Mouse (Mus musculus) megakaryocyte, adult 5-6 weeks (primary cell): ENCODE data around the gene Sema3f. TPM values are rescaled to one million over a fixed set of nuclear protein-coding genes. Genes with fewer than 3 reads are reported as not detected.

Experiments used
- ATAC-seq: 2 replicates; pipeline ENCODE4 v1.8.0; 2016; ENCODE audit warnings: mild to moderate bottlenecking, inconsistent platforms; ENCODE audit not compliant: poor library complexity, severe bottlenecking
- total RNA-seq, 2 experiments: library from RNA; stranded (forward) in 1 of 2; stranded (reverse) in 1 of 2; fragments of 153-499, 151-499 nt in 1 of 2; fragments of 221-1000, 200-1000 nt in 1 of 2; gene quantifications; 2 replicates each; pipeline versions ENCODE4 v1.2.3 to v1.2.4; 2015 to 2017

Gene Sema3f
- total RNA-seq, 2 experiments from 2014 or later, result not detected

DNA sequence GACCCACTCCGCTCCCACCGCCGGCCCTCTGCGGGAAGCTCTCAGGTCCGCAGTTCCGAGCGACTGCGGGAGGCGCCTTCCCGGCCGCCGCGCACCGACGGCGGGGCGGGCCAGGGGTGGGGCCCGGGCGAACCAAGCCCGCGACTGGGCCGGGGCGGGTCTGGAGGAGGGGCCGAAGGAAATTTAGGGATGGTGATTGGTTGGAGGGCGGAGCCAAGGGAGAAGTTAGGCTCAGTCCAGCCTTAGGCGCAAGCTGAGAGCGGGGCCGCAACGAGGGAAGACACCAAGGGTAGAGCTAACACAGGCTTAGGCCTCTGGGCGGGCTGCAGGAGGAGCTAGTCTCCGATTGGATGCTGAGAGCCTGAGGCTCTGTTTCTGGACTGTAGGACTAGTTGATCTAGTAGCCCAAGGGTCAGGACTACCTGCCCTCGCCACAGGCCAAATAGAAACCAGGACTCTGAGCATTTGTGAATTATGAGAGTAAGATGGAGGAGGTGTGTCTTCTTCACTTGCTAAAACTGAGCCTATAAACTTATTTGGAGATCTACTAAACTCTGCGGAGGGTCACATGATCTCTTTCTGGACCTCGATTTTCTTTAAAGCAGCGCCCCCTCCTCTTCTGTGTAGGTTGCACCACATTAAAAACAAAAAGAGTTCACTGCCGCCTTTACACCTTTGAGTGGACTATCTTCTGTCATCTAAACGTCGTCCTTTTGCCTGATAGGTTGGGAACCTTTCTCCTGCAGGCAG lies 74.8 kb downstream of the Sema3f start, which contains the start of gene Gnai2:
Gene Gnai2, minus strand, starts transcription at position 89 of the 750 bp plus-strand sequence.
- peak; percentile 78 for ATAC-seq

GRCm38 (mm10) chr9:107634406-107635278 lies 75.6 kb downstream of the Sema3f start:
- no peak for ATAC-seq

DNA sequence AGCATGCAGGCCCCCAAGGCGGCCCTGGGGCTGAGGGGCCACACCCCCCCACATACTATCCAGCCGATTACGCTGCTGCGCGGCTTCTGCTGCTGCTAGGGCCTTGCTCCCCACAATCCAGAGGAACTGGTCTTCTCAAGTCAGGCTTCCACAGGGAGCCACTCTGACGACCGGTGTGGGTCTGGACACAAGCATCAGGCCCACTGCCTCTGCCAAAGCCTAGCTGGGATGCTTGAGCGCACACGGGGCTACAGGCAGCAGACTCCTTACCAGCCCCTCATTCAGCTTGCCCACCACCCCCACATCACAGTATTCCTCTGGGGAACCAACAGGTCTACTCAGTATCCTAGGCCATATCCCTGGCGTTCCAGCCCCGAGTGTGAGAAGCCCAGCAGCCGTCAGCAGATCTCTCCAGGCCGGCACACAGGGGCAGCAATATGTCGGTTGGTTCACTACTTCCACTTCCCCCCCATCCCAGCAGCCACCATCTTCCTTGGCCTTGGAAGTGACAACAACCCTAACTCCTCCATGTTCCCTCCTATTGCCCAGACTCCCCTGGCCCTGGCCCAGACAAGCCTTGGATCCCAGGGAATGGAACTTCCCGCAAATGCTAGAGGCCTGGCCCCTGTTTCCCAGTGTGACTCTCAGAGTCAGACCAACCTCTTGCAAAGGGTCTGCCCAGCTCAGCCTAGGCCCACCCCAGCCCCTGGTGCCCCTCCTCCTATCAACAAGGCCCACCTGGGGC lies 76.4 kb downstream of the Sema3f start:
- peak; percentile 1; the same call in 1 of the 2 replicates for ATAC-seq

- ATAC-seq, result peak; percentile 53
These were observed 77.1 kb downstream of the Sema3f start for GRCm38 (mm10) chr9:107633091-107633660.

DNA sequence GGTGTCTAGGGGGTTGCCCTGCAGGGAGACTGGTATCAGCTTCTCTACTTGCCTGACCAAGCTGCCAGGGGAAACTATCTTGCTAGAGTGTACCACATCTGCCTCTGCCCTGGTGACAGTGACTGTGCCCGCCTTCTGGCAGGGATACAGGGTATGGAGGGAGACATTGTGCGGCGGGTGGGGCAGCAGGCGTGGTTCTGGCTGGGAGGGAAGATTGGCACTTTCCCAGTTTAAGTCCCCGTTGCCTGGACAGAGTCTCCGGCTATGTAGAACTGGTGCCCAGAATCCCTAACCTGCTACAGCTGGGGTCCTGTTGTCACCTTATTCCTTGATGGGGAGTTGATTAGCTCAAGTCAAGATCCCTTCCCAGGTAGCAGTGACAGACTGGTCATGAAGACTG lies 77.8 kb downstream of the Sema3f start:
- ATAC-seq, result no peak

DNA sequence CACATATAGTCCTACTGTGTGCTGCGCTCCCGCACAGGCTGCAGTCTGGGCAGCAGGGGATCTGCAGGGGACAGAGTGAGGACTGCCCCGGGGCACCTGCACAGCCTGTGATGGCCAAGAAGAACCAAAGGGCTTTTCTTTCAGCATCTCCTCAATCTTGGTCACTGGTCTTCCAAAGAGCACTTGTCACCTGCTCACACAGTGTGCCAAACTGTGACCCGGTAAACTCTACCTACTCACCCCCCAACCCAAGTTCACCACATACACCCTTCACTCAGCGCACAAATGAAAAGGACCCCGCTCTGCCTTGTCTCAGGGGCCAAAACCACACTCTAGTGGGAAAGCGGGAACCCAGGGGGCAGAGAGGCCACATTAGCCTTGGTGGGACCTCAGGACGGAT lies 78.4 kb downstream of the Sema3f start:
- ATAC-seq, result no peak

Other genes starting within 250 kb of the Sema3f start
- gene Tmem115, start 176.5 kb downstream of the Sema3f start, total RNA-seq (2015), result 6.8 and 9.3 TPM in 2 replicates
- gene Tmem115, start 176.5 kb downstream of the Sema3f start, total RNA-seq (2017), result 14.8 and 15.2 TPM in 2 replicates
- gene Cyb561d2, start 168.3 kb downstream of the Sema3f start, total RNA-seq (2015), result 12.8 and 15.5 TPM in 2 replicates
- gene Cyb561d2, start 168.3 kb downstream of the Sema3f start, total RNA-seq (2017), result 14.2 and 21.7 TPM in 2 replicates
- 8.3 and 12.5 TPM in 2 replicates for gene Nprl2, start 168.2 kb downstream of the Sema3f start, total RNA-seq (2015)
- 15.7 and 18.9 TPM in 2 replicates for gene Nprl2, start 168.2 kb downstream of the Sema3f start, total RNA-seq (2017)
- gene Zmynd10, start 163.2 kb downstream of the Sema3f start, total RNA-seq (2015), result not detected in 2 replicates
- not detected in 2 replicates for gene Zmynd10, start 163.2 kb downstream of the Sema3f start, total RNA-seq (2017)
- 34.3 and 37.7 TPM in 2 replicates for gene Rassf1, start 158.9 kb downstream of the Sema3f start, total RNA-seq (2015)
- gene Rassf1, start 158.9 kb downstream of the Sema3f start, total RNA-seq (2017), result 46.7 and 57.3 TPM in 2 replicates
- gene Tusc2, start 147.2 kb downstream of the Sema3f start, total RNA-seq (2015), result 12.2 and 12.4 TPM in 2 replicates
- 8.9 and 10.8 TPM in 2 replicates for gene Tusc2, start 147.2 kb downstream of the Sema3f start, total RNA-seq (2017)
- gene Hyal2, start 142.5 kb downstream of the Sema3f start, total RNA-seq (2015), result 0.56 and 1.9 TPM in 2 replicates
- 1.0 TPM in 1 of 2 replicates, not detected in the other for gene Hyal2, start 142.5 kb downstream of the Sema3f start, total RNA-seq (2017)
- 0.38 and 0.57 TPM in 2 replicates for gene Hyal1, start 133.5 kb downstream of the Sema3f start, total RNA-seq (2015)
- 0.98 and 0.99 TPM in 2 replicates for gene Hyal1, start 133.5 kb downstream of the Sema3f start, total RNA-seq (2017)
- gene Naa80, start 131.6 kb downstream of the Sema3f start, total RNA-seq (2015), result 7.2 and 15.3 TPM in 2 replicates
- 6.9 and 10.1 TPM in 2 replicates for gene Naa80, start 131.6 kb downstream of the Sema3f start, total RNA-seq (2017)
- gene Hyal3, start 129.7 kb downstream of the Sema3f start, total RNA-seq (2015), result 1.5 and 1.9 TPM in 2 replicates
- 0.18 and 0.57 TPM in 2 replicates for gene Hyal3, start 129.7 kb downstream of the Sema3f start, total RNA-seq (2017)
- gene Ifrd2, start 122.8 kb downstream of the Sema3f start, total RNA-seq (2015), result 6.8 and 11.1 TPM in 2 replicates
- 8.7 and 9.9 TPM in 2 replicates for gene Ifrd2, start 122.8 kb downstream of the Sema3f start, total RNA-seq (2017)
- gene Sema3b, start 101.2 kb downstream of the Sema3f start, total RNA-seq (2015), result not detected in 2 replicates
- gene Sema3b, start 101.2 kb downstream of the Sema3f start, total RNA-seq (2017), result 0.08 TPM in 1 of 2 replicates, not detected in the other
- 749 and 768 TPM in 2 replicates for gene Gnai2, start 75.1 kb downstream of the Sema3f start, total RNA-seq (2015)
- 859 and 871 TPM in 2 replicates for gene Gnai2, start 75.1 kb downstream of the Sema3f start, total RNA-seq (2017)
- gene Slc38a3, start 40.9 kb downstream of the Sema3f start, total RNA-seq (2015), result not detected in 2 replicates
- gene Slc38a3, start 40.9 kb downstream of the Sema3f start, total RNA-seq (2017), result not detected in 2 replicates
- gene Gnat1, start 30.8 kb downstream of the Sema3f start, total RNA-seq (2015), result not detected in 2 replicates
- not detected in 2 replicates for gene Gnat1, start 30.8 kb downstream of the Sema3f start, total RNA-seq (2017)
- 145 and 161 TPM in 2 replicates for gene Rbm5, start 60.5 kb upstream of the Sema3f start, total RNA-seq (2015)
- 208 and 249 TPM in 2 replicates for gene Rbm5, start 60.5 kb upstream of the Sema3f start, total RNA-seq (2017)
- 42.2 and 55.9 TPM in 2 replicates for gene Rbm6, start 162.8 kb upstream of the Sema3f start, total RNA-seq (2015)
- gene Rbm6, start 162.8 kb upstream of the Sema3f start, total RNA-seq (2017), result 117 and 119 TPM in 2 replicates
- 6.2 and 7.6 TPM in 2 replicates for gene Mon1a, start 177.7 kb upstream of the Sema3f start, total RNA-seq (2015)
- gene Mon1a, start 177.7 kb upstream of the Sema3f start, total RNA-seq (2017), result 16.6 and 17.7 TPM in 2 replicates
- 0.52 and 0.94 TPM in 2 replicates for gene Mst1r, start 196.4 kb upstream of the Sema3f start, total RNA-seq (2015)
- gene Mst1r, start 196.4 kb upstream of the Sema3f start, total RNA-seq (2017), result 2.2 and 2.3 TPM in 2 replicates
- gene Actl11, start 218.0 kb upstream of the Sema3f start, total RNA-seq (2015), result not detected in 2 replicates
- not detected in 2 replicates for gene Actl11, start 218.0 kb upstream of the Sema3f start, total RNA-seq (2017)
- not detected in 2 replicates for gene Camkv, start 225.2 kb upstream of the Sema3f start, total RNA-seq (2015)
- gene Camkv, start 225.2 kb upstream of the Sema3f start, total RNA-seq (2017), result 0.04 TPM in 1 of 2 replicates, not detected in the other
- 4.9 and 9.4 TPM in 2 replicates for gene Traip, start 239.7 kb upstream of the Sema3f start, total RNA-seq (2015)
- 12.0 and 15.8 TPM in 2 replicates for gene Traip, start 239.7 kb upstream of the Sema3f start, total RNA-seq (2017)